Mouse (Mus musculus): ENCODE measurements at regions not wholly inside any gene's neighbourhood (a gene's known extent, or its start where the extent isn't known, plus 50 kb on each side); places are given as distances from the start of the nearest gene placed in this dataset.

DNA sequence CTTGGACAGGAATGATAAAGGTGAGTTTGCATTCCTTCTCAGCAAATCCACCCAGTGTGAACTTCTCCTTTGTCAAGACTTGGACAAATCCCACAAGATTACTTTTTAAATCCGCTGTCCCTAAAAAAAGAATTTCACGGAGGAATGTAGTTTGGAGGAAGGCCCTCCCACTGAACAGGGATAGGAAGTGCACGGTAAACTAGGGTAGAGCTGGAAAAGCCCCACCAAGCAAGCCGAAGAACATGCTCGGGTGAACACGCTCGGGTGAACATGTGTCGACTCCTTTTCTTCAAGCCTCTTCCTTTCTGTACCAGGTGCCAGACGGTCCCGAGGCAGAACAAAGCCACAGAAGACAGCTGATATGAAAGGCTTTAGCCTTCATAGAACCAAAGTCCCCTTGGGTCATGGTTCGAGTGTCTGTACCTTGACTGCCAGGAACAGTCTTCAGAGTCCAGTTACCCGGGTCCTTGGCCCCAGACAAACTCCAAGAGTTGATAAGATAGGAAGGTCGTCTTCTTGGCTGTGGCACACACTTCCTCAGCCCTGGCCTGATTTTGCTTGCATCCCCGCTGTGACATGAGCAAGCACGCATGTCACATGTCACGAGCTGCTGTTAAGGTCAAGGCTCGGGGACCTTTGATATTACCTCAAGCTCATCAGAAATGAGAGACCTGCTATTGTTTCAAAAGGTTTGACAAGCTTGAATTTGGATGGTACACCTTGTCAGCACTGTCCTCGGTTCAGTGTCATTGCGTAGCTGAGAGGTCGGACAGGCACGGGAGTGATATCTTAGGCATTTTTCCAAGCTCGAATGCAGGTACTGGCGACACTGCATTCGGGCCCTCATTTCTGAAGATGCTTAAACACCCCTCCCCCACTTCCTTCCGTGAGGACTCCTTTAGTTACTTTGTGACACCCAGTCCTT is 51.5 kb upstream of the Ryk start:
- no peak for DNase-seq

DNA sequence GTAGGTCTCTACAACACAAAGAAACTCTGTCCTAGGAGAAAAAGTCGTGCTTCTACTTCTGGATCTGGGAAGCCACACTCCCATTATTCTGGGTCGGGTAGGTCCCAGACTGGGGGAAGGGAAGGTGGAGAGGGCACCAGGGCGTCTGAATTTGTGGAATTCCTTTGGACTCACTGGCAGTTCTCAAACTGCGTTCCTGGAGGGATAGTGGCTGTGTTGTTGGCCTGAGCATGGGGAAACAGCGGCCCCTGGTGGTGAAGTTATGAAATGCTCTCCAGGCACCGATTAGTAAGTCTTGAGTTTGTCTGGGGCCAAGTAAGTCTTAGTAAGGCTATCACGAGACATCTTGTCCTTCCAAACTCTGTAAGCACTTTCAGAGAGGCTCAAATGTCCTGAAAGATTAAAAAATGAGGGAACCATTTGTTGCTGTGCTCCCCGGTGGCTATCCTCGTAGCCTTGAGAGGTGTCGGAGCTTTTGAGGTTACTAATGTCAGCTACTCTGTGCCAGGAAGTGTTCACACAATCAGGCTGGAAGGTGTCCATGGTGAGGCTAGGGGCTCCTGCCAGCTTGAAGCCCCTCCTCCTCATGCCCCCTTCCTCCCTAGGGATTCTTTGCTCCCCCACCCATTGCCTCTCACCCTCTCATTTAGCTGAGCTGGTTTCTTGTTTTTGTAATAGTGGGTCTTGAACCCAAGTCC is 50.2 kb upstream of the Ryk start:
- peak; percentile 62 for DNase-seq

Measured in layer of hippocampus, adult 9-11 months (tissue).